Mouse (Mus musculus) neural tube, embryonic 11.5 days (tissue): Measurements from ENCODE around the gene Tldc2. TPM values are rescaled to one million over a fixed set of nuclear protein-coding genes. Genes with fewer than 3 reads are reported as not detected.

ENCODE experiments used
- ATAC-seq: fragments of 200-750 bp; cut with Nextera tagmentation; 2 replicates; pipeline ENCODE4 v1.8.0; 2017; ENCODE audit warnings: moderate number of reproducible peaks, mild to moderate bottlenecking, moderate TSS enrichment, moderate library complexity; ENCODE audit not compliant: insufficient read depth, low FRiP score, low TSS enrichment
- DNase-seq: peaks from one replicate; pipeline ENCODE4 v3.0.0-alpha.2; 2015; ENCODE audit warnings: low spot score
- H3K27ac ChIP-seq: fragments of 300-500 bp; sonication (generic); 2 replicates; pipeline ENCODE4 v1.5.1; 2014; ENCODE audit warnings: low read depth, mild to moderate bottlenecking, low read length
- H3K27me3 ChIP-seq: fragments of 300-500 bp; sonication (generic); 2 replicates; pipeline ENCODE4 v1.6.1; 2014; ENCODE audit warnings: mild to moderate bottlenecking, low read length, mixed read lengths; ENCODE audit not compliant: control insufficient read depth, insufficient read depth
- H3K36me3 ChIP-seq: fragments of 300-500 bp; sonication (generic); 2 replicates; pipeline ENCODE4 v1.6.1; 2014; ENCODE audit warnings: mild to moderate bottlenecking, low read length, moderate library complexity, mixed read lengths; ENCODE audit not compliant: control insufficient read depth, insufficient read depth
- H3K4me1 ChIP-seq: fragments of 300-500 bp; sonication (generic); 2 replicates; pipeline ENCODE4 v1.6.1; 2014; ENCODE audit warnings: low read length, mixed read lengths; ENCODE audit not compliant: control insufficient read depth, insufficient read depth
- H3K4me2 ChIP-seq: fragments of 300-500 bp; sonication (generic); 2 replicates; pipeline ENCODE4 v1.6.1; 2014; ENCODE audit warnings: low read depth, mild to moderate bottlenecking, moderate library complexity
- H3K4me3 ChIP-seq: fragments of 300-500 bp; sonication (generic); 2 replicates; pipeline ENCODE4 v1.5.1; 2014; ENCODE audit warnings: low read depth, low read length
- H3K9ac ChIP-seq: fragments of 300-500 bp; sonication (generic); 2 replicates; pipeline ENCODE4 v1.6.1; 2014; ENCODE audit warnings: mild to moderate bottlenecking, low read length
- H3K9me3 ChIP-seq: fragments of 300-500 bp; sonication (generic); 2 replicates; pipeline ENCODE4 v1.6.1; 2016; ENCODE audit warnings: low read length; ENCODE audit not compliant: control insufficient read depth
- WGBS: fragments of 180-500 bp; shearing (Covaris S2); extraction: QIAGEN DNeasy Blood & Tissue Kit; methylation state at CpG from one replicate; pipeline ENCODE4 v1.1.7; 2014; 5-methylcytosine and 5-hydroxymethylcytosine counted together
- polyA plus RNA-seq: library from polyadenylated mRNA; unstranded; fragments of >200 nt; fragmentation: Nextera tagmentation; extraction: Ambion mirVana; gene quantifications from 2 replicates; pipeline ENCODE4 v1.2.1, GENCODE M21; 2014

Tldc2 gene
- polyA plus RNA-seq, 1 experiment from 2014 or later = not detected

DNA sequence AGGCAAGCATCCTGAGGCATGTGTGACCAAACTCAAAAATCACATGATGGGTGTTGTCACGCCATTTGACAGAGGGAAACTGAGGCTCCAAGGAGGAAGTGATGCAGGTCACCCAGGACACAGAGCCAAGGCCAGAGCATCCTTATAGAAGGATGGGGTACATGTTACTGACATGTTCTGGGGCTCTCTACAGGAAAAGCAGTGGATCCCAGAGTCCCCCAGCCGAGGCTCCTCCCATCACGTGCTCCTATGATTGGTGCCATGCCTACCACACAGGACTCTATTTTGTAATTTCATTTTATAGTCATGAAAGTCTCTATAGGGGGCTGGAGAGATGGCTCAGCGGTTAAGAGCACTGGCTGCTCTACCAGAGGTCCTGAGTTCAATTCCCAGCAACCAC is 29.1 kb upstream of the Tldc2 start:
- no peaks in the 10 kb centered on the region for H3K27me3 ChIP-seq
- no peaks in the 10 kb centered on the region for H3K9me3 ChIP-seq
- peaks cover 15% of the 10 kb centered on the region for H3K36me3 ChIP-seq
- H3K9ac ChIP-seq = no peak overlapping the region
- no peak overlapping the region for H3K4me2 ChIP-seq
- ATAC-seq (no peak), DNase-seq (no peak)
- 81% methylated on average over 4 of the region's 4 CpGs for WGBS
- peaks cover 10% of the 10 kb centered on the region for H3K4me1 ChIP-seq
- H3K27ac ChIP-seq = no peak overlapping the region
- no peak overlapping the region for H3K4me3 ChIP-seq

DNA sequence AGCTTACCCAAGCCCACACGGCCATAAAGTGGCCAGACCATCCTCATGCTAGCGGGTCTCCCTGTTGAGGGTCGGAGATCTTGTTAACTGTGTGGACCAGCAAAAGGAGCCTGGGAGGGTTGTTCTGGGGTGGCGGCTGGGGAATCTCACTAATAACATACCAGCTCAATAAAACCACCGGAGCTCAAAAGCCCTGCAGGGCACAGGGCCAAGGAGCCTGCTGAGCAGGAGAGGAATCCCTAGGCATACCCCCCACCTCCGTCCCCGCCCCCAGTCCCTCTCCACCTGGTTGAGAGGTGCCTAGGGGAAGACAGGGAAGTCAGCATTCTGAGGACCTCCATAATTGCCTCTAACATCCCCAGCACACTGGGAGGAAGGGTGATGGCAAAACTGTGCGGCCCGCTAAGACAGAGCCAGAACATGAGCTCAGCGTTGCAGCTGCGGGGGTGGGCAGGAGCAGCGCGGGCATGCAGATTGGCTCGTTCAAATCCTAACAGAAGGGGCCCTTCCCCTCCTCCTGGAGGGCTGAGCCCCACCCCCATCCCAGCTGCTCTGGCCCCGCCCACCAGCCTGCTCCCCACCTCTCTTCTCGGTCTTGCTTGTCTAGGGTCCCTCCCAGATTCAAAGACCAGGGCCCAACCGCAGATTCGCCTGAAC is 28.4 kb upstream of the Tldc2 start:
- peaks cover 10% of the 10 kb centered on the region for H3K36me3 ChIP-seq
- ATAC-seq (peak; percentile 86), DNase-seq (peak; percentile 86)
- H3K9ac ChIP-seq = 0 out of 2 replicates have a peak overlapping the region, but pooled peaks have one; percentile 5
- peaks cover 10% of the 10 kb centered on the region for H3K4me1 ChIP-seq
- 10% methylated on average over 18 of the region's 18 CpGs for WGBS
- no peaks in the 10 kb centered on the region for H3K9me3 ChIP-seq
- no peak overlapping the region for H3K4me3 ChIP-seq
- H3K27ac ChIP-seq = peak overlapping the region; percentile 68
- peak overlapping the region; percentile 21 for H3K4me2 ChIP-seq
- H3K27me3 ChIP-seq = no peaks in the 10 kb centered on the region

DNA sequence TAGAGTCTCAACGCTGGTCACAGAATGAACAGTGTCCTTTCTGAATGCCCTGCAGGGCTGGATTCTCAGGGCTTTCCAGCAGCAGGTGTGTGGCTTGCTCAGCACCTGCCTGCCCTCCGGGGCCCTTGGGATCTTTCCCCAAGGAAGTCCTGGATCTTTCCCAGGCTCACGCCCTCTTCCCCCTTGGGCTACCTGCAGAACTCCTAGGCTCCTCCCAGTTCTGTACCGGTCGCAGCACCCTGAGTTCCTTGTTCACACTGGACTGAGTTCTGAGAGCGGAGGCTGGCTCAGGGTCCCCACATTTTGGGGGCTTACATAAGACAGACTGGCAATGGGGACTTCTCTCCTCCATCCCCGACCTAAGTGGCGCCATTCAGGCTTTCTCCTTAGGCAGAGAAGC is 27.7 kb upstream of the Tldc2 start:
- ATAC-seq (peak; percentile 13; the same call in 1 of the 2 replicates), DNase-seq (no peak)
- Histone ChIP-seq H3K27ac (peak overlapping the region; percentile 45; the same call in 1 of the 2 replicates), H3K9me3 (no peaks in the 10 kb centered on the region), H3K4me1 (peaks cover 10% of the 10 kb centered on the region), H3K27me3 (no peaks in the 10 kb centered on the region), H3K4me3 (no peak overlapping the region), H3K36me3 (peaks cover 10% of the 10 kb centered on the region), H3K9ac (peak overlapping the region; percentile 16; the same call in 1 of the 2 replicates), H3K4me2 (no peak overlapping the region)
- WGBS = 58% methylated on average over 8 of the region's 8 CpGs

DNA sequence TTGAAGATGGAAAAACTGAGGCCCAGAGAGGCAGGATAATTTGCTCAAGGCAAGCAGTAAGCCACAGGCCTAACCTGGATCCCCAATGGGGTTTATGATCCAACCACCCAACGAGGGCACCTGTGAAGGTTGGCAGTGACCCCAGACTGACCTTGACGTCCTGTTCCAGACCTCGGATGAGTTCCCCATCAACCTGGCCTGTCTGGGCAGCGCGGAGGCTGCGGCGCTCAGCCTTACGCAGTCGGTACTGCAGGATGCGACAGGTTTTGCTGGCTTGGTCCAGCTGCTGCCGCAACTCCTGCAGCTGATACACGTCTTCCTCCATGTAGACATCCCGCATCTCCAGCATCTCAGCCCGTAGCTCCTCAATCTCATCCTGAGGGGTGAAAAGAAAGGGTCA is 26.8 kb upstream of the Tldc2 start:
- peaks cover 9% of the 10 kb centered on the region for H3K36me3 ChIP-seq
- WGBS = 95% methylated on average over 14 of the region's 14 CpGs
- DNase-seq (no peak), ATAC-seq (no peak)
- H3K27me3 ChIP-seq = no peaks in the 10 kb centered on the region
- H3K9me3 ChIP-seq = no peaks in the 10 kb centered on the region
- H3K9ac ChIP-seq = no peak overlapping the region
- peaks cover 13% of the 10 kb centered on the region for H3K4me1 ChIP-seq
- H3K27ac ChIP-seq = no peak overlapping the region
- H3K4me3 ChIP-seq = no peak overlapping the region
- H3K4me2 ChIP-seq = no peak overlapping the region

DNA sequence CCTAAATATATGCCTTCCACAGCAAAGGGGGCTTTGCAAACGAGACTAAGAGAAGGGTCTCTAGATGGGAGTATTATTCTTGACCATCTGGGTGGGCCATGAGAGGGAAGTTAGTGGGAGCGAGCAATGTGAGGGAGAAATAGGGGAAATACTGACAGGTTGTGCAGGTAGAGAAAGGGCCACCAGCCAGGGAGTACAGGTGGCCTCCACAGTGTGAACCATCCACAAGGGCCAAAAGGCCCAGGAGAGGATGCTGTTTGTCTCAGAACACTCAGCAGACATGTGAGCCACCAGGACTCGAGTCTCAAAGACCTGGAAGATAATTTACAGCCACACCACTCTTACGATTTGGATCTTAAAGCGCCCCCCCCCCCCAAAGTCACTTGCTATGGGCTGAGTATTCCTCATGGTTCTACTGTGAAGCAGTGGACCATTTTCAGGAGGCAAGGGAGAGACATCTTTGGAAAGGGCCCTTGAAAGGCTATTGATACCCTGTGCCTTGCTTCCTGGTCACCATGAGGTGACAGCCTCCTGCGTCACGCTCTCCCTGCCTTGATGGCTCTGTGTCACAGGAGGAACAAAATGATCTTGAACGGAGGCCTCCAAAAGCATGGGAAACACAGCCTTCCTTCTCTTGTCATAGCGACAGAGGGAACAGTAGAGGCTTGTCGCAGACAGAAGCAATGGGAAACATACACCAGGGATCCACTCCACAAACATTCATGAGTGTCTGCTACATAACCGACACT is 26.1 kb upstream of the Tldc2 start:
- no peak overlapping the region for H3K9ac ChIP-seq
- H3K27me3 ChIP-seq = no peaks in the 10 kb centered on the region
- ATAC-seq = no peak
- no peaks in the 10 kb centered on the region for H3K9me3 ChIP-seq
- no peak for DNase-seq
- H3K4me2 ChIP-seq = no peak overlapping the region
- no peak overlapping the region for H3K4me3 ChIP-seq
- H3K36me3 ChIP-seq = peaks cover 7% of the 10 kb centered on the region
- H3K27ac ChIP-seq = no peak overlapping the region
- 87% methylated on average over 11 of the region's 11 CpGs for WGBS
- peaks cover 13% of the 10 kb centered on the region for H3K4me1 ChIP-seq

DNA sequence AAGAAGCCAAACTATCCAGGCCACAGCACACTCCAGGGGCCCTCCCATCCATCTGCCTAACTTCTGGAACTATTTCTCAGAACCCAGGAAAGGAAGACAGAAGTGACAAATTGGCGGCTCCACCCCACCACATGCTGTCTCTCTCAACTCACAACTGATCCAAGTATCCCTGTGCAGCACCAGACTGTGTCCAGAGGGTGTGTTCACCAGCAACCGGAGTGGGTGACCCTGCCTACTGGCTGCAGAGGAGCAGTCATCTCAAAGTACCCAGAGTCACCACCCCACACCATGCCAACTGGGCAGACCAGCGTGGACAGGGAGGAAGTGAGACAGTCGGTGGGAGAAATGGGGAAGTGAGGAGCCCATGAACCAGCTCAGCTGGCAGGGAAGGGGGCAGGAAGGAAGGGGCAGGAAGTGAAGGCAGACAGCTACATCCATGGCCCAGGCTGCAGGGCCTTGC is 23.6 kb upstream of the Tldc2 start:
- H3K4me3 ChIP-seq = no peak overlapping the region
- H3K36me3 ChIP-seq = peaks cover 4% of the 10 kb centered on the region; the same call in 1 of the 2 replicates
- H3K9me3 ChIP-seq = no peaks in the 10 kb centered on the region
- H3K27ac ChIP-seq = no peak overlapping the region
- no peak overlapping the region for H3K4me2 ChIP-seq
- DNase-seq = no peak
- H3K4me1 ChIP-seq = peaks cover 13% of the 10 kb centered on the region
- no peak for ATAC-seq
- H3K27me3 ChIP-seq = no peaks in the 10 kb centered on the region
- WGBS = 65% methylated on average over 4 of the region's 4 CpGs
- no peak overlapping the region for H3K9ac ChIP-seq

DNA sequence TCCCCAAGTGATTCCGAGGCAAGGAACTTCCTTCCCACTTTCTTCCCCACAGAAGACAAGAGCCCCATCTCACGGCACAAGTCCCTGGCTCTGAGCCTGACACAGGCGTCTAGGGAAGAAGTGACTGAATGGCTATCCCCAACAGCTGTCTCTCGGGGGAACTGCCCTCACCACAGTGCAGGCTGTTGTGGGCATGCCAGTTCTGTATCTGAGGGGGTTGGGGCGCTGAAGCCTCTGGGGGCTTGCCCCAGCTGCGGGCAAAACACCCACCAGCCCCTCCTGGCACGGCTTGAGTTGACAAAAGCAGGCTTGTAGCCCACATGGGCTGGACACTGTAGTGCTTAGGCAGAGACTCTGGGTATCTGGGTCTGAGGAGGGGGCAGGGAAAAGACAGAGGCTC is 22.7 kb upstream of the Tldc2 start:
- 74% methylated on average over 7 of the region's 7 CpGs for WGBS
- H3K9ac ChIP-seq = no peak overlapping the region

DNA sequence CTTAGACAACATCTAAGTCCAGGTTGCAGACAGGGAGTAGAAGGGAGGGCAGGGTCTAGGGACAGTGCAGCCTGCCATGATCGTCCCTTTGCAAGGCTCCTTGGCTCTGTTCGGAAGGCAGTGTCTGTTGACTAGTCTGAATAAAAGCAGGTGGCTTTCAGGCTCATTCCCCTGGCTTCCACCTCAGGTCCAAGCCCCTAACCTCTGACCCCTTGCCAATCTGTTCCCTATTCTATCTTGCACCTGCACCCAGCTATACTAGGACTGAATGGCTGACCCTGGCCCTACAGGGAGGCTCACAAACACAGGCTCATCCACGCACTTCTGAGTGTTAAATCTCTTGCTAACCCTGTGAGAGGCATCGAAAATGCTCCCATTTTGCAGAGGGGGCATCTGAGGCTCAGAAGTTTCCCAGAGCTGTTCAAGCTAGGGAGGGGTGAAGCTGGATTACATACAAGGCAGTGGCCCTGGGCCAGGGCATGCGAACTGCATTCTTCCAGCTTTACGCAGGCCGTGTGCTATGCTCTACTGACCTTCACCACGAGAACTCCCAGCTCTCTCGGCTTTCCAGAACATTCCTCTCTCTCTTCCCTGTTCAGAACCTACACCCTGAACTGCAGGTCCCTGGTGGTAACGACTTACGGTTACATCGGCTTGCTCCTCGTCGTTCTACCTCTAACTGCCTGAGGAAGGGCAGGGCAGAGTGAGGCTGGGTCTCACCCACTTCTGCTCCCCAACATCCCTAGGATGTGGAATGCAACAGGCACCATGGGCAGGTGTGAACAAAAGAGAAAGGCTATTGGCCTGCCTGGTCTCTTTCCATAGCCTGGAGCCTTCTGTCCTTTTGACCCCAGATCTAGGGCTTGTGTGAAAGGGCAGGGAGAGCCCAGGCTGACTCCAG is 21.6 kb upstream of the Tldc2 start:
- H3K4me1 ChIP-seq = peaks cover 18% of the 10 kb centered on the region
- H3K36me3 ChIP-seq = no peaks in the 10 kb centered on the region; the same call in 1 of the 2 replicates
- no peak overlapping the region for H3K27ac ChIP-seq

More for the DNA sequence above, 22.7 kb upstream of the Tldc2 start:
- Histone ChIP-seq H3K36me3 (peaks cover 4% of the 10 kb centered on the region; the same call in 1 of the 2 replicates), H3K4me2 (no peak overlapping the region), H3K27ac (no peak overlapping the region), H3K27me3 (no peaks in the 10 kb centered on the region), H3K9me3 (no peaks in the 10 kb centered on the region), H3K4me3 (no peak overlapping the region), H3K4me1 (peaks cover 12% of the 10 kb centered on the region; the same call in 1 of the 2 replicates)
- no peak for ATAC-seq
- DNase-seq = no peak

More for the DNA sequence above, 21.6 kb upstream of the Tldc2 start:
- DNase-seq = no peak
- Histone ChIP-seq H3K9ac (no peak overlapping the region), H3K4me3 (no peak overlapping the region), H3K4me2 (no peak overlapping the region), H3K27me3 (no peaks in the 10 kb centered on the region), H3K9me3 (no peaks in the 10 kb centered on the region)
- WGBS = 80% methylated on average over 14 of the region's 14 CpGs
- no peak for ATAC-seq
